Mouse (Mus musculus) adrenal gland, postnatal 10 days (tissue): ENCODE measurements around the gene Cutal. TPM values are rescaled to one million over a fixed set of nuclear protein-coding genes. Genes with fewer than 3 reads are reported as not detected.

Experiments used
- DNase-seq: peaks from one replicate; pipeline ENCODE4 v3.0.0; 2021; ENCODE audit warnings: mixed read lengths
- total RNA-seq, 2 experiments: library from RNA; stranded (reverse); gene quantifications; 2 replicates each; pipeline ENCODE4 v1.2.3; 2021

Cutal gene
- total RNA-seq, 2 experiments from 2014 or later = 4.1 to 11.1 TPM

GRCm38 (mm10) chr2:34915103-34915502, 40.9 kb downstream of the Cutal start:
- no peak for DNase-seq

DNA sequence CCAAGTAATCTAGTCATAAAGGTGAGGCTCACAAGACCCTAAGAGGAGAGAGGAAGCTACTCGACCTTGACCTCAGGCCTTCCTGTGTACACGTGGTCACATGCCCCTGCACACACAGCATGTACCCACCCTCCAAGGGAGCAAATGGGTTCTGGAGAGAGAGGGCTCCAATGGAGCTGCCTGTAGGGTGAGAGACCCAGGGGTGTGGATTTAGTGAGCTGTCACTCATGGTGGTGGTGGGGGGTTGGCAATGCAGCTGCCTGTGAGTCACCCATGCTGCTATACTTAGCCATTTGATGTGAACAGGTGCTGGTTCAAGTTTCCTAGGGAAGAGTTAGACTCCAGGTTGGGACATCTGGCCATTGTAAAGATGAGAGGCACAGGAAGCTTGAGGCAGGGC, 45.9 kb downstream of the Cutal start:
- no peak for DNase-seq

DNA sequence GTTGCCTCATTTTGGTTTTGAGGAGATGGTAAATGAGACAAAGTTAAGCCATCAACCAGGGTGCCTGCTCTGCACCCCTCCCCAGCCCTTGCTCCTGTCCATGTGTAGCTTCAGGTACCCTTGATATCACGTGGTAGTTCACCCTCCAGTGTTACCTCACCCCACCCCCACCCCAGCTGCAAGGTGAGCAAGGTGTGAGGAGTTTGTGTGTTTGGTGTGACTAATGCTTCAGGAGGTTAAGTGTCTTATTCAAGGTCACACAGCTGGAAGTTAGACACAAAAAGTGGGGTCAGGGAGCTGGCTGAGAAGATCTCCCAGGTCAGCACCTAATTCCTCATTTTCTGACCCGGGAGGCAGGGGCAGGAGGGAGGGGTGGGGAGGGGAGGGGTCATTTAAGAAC, 48.5 kb downstream of the Cutal start:
- DNase-seq = no peak

- no peak for DNase-seq
Measured at GRCm38 (mm10) chr2:34927320-34927719, 53.1 kb downstream of the Cutal start.

- no peak for DNase-seq
Measured at GRCm38 (mm10) chr2:34937460-34937859, 63.3 kb downstream of the Cutal start.

DNA sequence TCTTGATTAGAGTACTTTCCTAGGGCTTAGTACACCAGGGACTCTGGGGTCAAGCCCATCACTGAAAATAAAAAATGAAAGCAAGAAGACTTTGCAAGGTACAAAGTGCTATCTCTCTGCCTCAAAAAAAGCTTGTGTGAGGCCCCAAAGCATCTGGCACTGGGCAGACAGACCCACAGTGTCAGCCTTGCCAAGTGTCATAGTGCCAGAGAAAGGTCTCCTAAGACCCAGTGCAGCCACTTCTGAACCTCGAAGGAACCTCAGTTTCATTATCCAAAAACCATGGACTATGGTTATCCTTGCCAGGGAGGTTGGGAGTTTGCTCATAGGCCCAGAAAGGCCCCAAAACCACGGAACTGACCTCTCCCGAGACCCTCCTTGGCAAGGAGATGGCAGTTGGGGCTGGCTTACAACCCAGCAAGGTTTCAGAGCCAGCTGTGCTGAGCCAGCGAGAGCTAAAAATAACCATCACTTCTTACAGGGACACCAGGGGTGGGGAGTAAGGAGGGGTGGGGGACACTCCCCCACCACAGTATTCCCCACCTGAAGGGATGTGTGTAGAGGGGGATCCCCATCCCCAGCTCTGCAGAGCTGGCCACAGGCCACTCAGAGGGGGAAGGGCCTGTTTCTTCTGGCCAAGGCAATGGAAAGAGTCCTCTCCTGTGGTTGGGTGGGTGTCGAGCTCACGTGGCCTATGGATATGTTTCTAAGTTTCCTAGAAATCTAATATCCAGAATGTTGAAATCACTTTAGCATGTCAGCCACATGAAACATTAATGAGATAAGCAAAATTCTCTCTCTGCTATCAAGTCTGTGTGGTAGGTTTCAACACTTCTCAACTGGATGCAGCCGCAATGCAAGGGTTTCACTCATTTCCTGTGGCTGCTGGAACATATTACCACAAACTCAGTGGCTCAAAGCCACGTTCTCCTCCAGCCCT, 64.3 kb downstream of the Cutal start:
- DNase-seq = peak; percentile 73

DNA sequence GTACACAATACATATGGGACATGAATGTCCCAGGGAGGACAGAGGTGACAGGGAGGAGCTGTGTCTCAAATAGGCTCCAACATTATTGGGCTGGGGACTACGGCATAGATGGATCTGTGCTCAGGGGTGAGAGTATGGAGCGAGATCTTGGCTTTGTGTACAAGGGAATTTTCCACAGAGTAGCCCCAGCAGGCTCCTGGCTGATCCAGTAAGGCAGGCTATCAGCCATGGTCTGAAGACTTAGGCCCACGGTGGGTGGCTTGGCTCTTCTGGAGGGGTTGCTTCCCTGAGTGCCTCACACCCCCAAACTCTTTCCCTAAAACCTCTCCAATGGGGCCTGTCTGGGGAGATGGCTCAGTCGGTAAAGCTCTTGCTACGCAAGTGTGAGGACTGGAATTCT, 66.0 kb downstream of the Cutal start:
- DNase-seq = no peak

GRCm38 (mm10) chr2:34941061-34941675, 67.0 kb downstream of the Cutal start:
- DNase-seq = no peak

Other genes starting within 250 kb of the Cutal start
- gene Gapvd1, start 119.2 kb upstream of the Cutal start, total RNA-seq = 10 to 100 TPM; 47.3 to 55.6 TPM
- gene Hspa5, start 102.4 kb upstream of the Cutal start, total RNA-seq = 100 to 1,000 TPM; 414 to 539 TPM
- 10 to 100 TPM; 25.8 to 28.7 TPM for gene Rabepk, start 74.5 kb upstream of the Cutal start, total RNA-seq
- 10 to 100 TPM; 70.6 to 71.2 TPM for gene Fbxw2, start 48.1 kb upstream of the Cutal start, total RNA-seq
- gene Gm34653, start 41.4 kb upstream of the Cutal start, total RNA-seq = not detected
- 10 to 100 TPM; 29.7 to 38.5 TPM for gene Psmd5, start 572 bp downstream of the Cutal start, total RNA-seq
- gene Phf19, start 39.6 kb downstream of the Cutal start, total RNA-seq = 1 to 10 TPM; 5.8 to 7.6 TPM
- gene Traf1, start 87.4 kb downstream of the Cutal start, total RNA-seq = 1 to 10 TPM; 3.5 to 3.7 TPM
- 10 to 100 TPM; 36.3 to 64.6 TPM for gene Hc, start 187.0 kb downstream of the Cutal start, total RNA-seq
- gene AI182371, start 227.1 kb downstream of the Cutal start, total RNA-seq = 10 to 100 TPM; 18.0 to 41.6 TPM
- gene Cntrl, start 235.1 kb downstream of the Cutal start, total RNA-seq = 10 to 100 TPM; 12.6 to 22.7 TPM